Mouse (Mus musculus) ES-E14 (cell line): Measurements from ENCODE around the gene Psmb10. TPM values are rescaled to one million over a fixed set of nuclear protein-coding genes. Genes with fewer than 3 reads are reported as not detected.

ENCODE experiments used
- DNase-seq: peaks from one replicate; pipeline ENCODE4 v3.0.0-alpha.2; 2013; ENCODE audit warnings: low read depth, low spot score
- H3K27ac ChIP-seq: 2 replicates; pipeline ENCODE4 v1.5.1; 2012; ENCODE audit warnings: low read depth, mild to moderate bottlenecking, low read length, moderate library complexity, mixed read lengths; ENCODE audit not compliant: poor library complexity, insufficient read depth, severe bottlenecking
- H3K36me3 ChIP-seq: 2 replicates; pipeline ENCODE4 v1.6.1; 2012; ENCODE audit warnings: mild to moderate bottlenecking, low read length, moderate library complexity, mixed read lengths; ENCODE audit not compliant: control insufficient read depth, poor library complexity, insufficient read depth, severe bottlenecking
- H3K4me1 ChIP-seq, 2 experiments: fragments of 150-350 bp in 1 of 2; sonication (generic) in 1 of 2; 2 replicates each; pipeline ENCODE4 v1.6.1; 2012; ENCODE audit warnings: low read length in 2 of 2, mild to moderate bottlenecking in 1 of 2, mixed read lengths in 1 of 2; ENCODE audit not compliant: control insufficient read depth in 2 of 2, insufficient read depth in 2 of 2, poor library complexity in 1 of 2
- H3K4me3 ChIP-seq, 2 experiments: fragments of 150-350 bp in 1 of 2; sonication (generic) in 1 of 2; 2 replicates each; pipeline ENCODE4 v1.5.1; 2012; ENCODE audit warnings: low read length in 2 of 2, low read depth in 1 of 2, mild to moderate bottlenecking in 1 of 2, mixed read lengths in 1 of 2; ENCODE audit not compliant: insufficient read depth in 1 of 2, poor library complexity in 1 of 2, severe bottlenecking in 1 of 2
- H3K9ac ChIP-seq: 2 replicates; pipeline ENCODE4 v1.6.1; 2012; ENCODE audit warnings: low read depth, mild to moderate bottlenecking, low read length, mixed read lengths; ENCODE audit not compliant: poor library complexity, insufficient read depth, severe bottlenecking
- H3K9me3 ChIP-seq: fragments of 150-350 bp; sonication (generic); 2 replicates; pipeline ENCODE4 v1.6.1; 2012; ENCODE audit warnings: low read depth, mild to moderate bottlenecking, low read length; ENCODE audit not compliant: control insufficient read depth, insufficient read depth
- CHD2 ChIP-seq: IDR thresholded peaks from 2 replicates; pipeline ENCODE4 v1.6.1; 2014; ENCODE audit warnings: mild to moderate bottlenecking, low read depth, low read length, inconsistent platforms
- HCFC1 ChIP-seq: IDR thresholded peaks from 2 replicates; pipeline ENCODE4 v1.6.1; 2012; ENCODE audit warnings: low read length, inconsistent platforms, borderline replicate concordance; ENCODE audit not compliant: insufficient read depth
- MAFK ChIP-seq: IDR thresholded peaks from 2 replicates; pipeline ENCODE4 v1.6.1; 2014; ENCODE audit warnings: mild to moderate bottlenecking, low read depth, low read length, inconsistent platforms; ENCODE audit not compliant: insufficient read depth
- ZC3H11A ChIP-seq: IDR thresholded peaks from 2 replicates; pipeline ENCODE4 v1.6.1; 2012; ENCODE audit warnings: low read depth, mild to moderate bottlenecking, inconsistent platforms, low read length, borderline replicate concordance
- ZNF384 ChIP-seq: IDR thresholded peaks from 2 replicates; pipeline ENCODE4 v1.6.1; 2012; ENCODE audit warnings: low read depth, low read length, inconsistent platforms
- in situ Hi-C, 2 experiments: fragments of 600-800 bp; cut with MboI; formaldehyde crosslinking; loops; one replicate each; pipeline ENCODE4 v1.15.1; 2025; ENCODE audit warnings: low sequenced_read_pairs in 2 of 2, inconsistent platforms in 1 of 2; ENCODE audit not compliant: unreplicated experiment in 2 of 2
- total RNA-seq: library from RNA; depleted of rRNA; stranded (reverse); fragments of 300-350 nt; gene quantifications from 2 replicates; pipeline ENCODE4 v1.2.3, GENCODE M21; 2012

Psmb10 gene
- total RNA-seq, 1 experiment, result 70.9 TPM

DNA sequence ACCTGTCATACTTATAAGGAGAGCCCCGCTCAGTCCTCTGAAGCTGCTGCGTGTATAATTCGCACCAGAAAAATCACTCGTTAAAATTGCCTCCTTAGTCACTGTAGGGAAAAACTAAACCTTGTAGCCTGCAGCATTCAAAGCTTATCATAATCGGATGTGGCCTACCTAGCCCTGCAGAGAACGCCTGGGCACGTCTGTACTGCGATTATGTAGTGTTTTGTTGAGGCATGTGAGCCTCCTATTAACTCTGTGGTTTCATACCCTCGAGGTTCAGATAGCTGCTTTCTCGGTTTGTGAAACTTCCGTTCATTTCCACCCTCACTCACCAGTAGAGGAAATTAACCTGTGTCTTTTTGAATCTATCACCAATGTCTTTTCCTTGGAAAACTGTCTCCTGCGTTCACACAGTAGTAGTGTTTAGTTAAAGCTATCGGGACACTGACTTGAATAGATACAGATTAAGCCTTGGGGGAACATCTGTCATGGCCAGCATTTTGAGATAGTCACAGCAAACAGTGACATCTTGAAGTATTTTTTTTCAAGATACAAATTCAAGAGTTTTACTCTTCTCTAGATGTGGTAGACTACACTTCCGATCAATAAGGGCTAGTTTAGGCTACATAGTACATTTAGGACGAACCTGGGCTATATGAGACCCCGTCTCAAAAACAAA is 37.2 kb downstream of the Psmb10 start:
- H3K36me3 ChIP-seq, result no peaks in the 10 kb centered on the region
- TF ChIP-seq HCFC1, result no peak
- TF ChIP-seq CHD2, result no peak
- no peak for TF ChIP-seq MAFK
- no peak for TF ChIP-seq ZNF384
- TF ChIP-seq ZC3H11A, result no peak
- H3K27ac ChIP-seq, result 0 out of 2 replicates have a peak overlapping the region, but pooled peaks have one; percentile 26
- peak overlapping the region; percentile 93 for H3K9ac ChIP-seq
- H3K4me3 ChIP-seq, result peak overlapping the region; percentile 89 to 92
- in situ Hi-C loops, result no loop called here
- H3K9me3 ChIP-seq, result no peaks in the 10 kb centered on the region
- no peak for DNase-seq
- no peaks in the 10 kb centered on the region for H3K4me1 ChIP-seq

- Histone ChIP-seq H3K27ac (peak within 1 kb of the TSS; percentile 26), H3K4me3 (peak within 1 kb of the TSS; percentile 89 to 92), H3K36me3 (no peaks in the 10 kb centered on the region), H3K4me1 (no peaks in the 10 kb centered on the region), H3K9me3 (no peaks in the 10 kb centered on the region), H3K9ac (peak within 1 kb of the TSS; percentile 93)
- in situ Hi-C loops, result no loop called here
- TF ChIP-seq CHD2 (no peak), ZC3H11A (no peak), HCFC1 (peak; percentile 80), ZNF384 (no peak), MAFK (no peak)
- DNase-seq, result peak; percentile 89
These were observed 37.9 kb downstream of the Psmb10 start, which contains the start of gene Pskh1 for GRCm38 (mm10) chr8:105900180-105900940. TSS of gene Pskh1 (plus strand) at chr8:105900441.

GRCm38 (mm10) chr8:105897801-105898480 is 40.3 kb downstream of the Psmb10 start:
- in situ Hi-C loops, result no loop called here
- H3K9ac ChIP-seq, result no peak overlapping the region
- no peaks in the 10 kb centered on the region for H3K9me3 ChIP-seq
- DNase-seq, result no peak
- no peaks in the 10 kb centered on the region for H3K36me3 ChIP-seq
- TF ChIP-seq ZC3H11A, result no peak
- TF ChIP-seq MAFK, result no peak
- no peak for TF ChIP-seq HCFC1
- no peak for TF ChIP-seq ZNF384
- no peak for TF ChIP-seq CHD2
- H3K4me1 ChIP-seq, result peaks cover 0 to 8% of the 10 kb centered on the region in 2 experiments; a peak in 1 of 4 replicates
- H3K4me3 ChIP-seq, result no peak overlapping the region
- no peak overlapping the region for H3K27ac ChIP-seq

DNA sequence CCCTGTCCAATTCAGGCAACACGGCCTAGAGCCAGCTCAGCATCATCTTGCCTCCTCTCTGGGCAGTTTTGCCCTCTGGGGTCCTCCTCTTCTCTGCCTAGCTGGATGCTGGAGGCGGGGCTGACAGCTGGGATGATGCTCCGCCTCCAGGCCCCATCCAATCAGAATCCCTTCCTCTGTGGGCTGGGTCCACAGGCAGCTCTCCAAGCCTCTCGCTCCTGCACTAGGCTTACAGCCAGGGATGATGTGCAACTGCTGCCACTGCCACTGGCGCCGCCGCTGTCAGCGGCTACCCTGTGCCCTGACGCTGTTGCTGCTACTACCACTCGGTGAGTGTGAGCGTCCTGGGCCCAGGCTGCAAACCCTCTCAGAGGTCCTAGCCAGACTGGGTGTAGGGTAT is 44.9 kb downstream of the Psmb10 start, which contains the start of gene Nrn1l:
Gene Nrn1l (plus strand): TSS at position 229 of the 400 bp plus-strand sequence.
- no peaks in the 10 kb centered on the region for H3K9me3 ChIP-seq
- TF ChIP-seq ZC3H11A (no peak), HCFC1 (no peak), MAFK (no peak), ZNF384 (no peak), CHD2 (no peak)
- H3K4me3 ChIP-seq, result peak within 1 kb of the TSS; percentile 17 to 38; a peak in 2 of 4 replicates
- DNase-seq, result peak; percentile 85
- H3K36me3 ChIP-seq, result peaks cover 34% of the 10 kb centered on the region
- peaks cover 0 to 10% of the 10 kb centered on the region in 2 experiments; a peak in 1 of 4 replicates for H3K4me1 ChIP-seq
- in situ Hi-C loops, result no loop called here
- H3K9ac ChIP-seq, result 0 out of 2 replicates have a peak within 1 kb of the TSS, but pooled peaks have one; percentile 26
- no peak within 1 kb of the TSS for H3K27ac ChIP-seq
